Mouse (Mus musculus) spleen, adult 12 weeks (tissue): ENCODE results near the gene Zfhx3.

ENCODE experiments used
- DNase-seq: peaks from one replicate; pipeline ENCODE4 v3.0.0; 2022; ENCODE audit warnings: low spot score

Gene Zfhx3

DNA sequence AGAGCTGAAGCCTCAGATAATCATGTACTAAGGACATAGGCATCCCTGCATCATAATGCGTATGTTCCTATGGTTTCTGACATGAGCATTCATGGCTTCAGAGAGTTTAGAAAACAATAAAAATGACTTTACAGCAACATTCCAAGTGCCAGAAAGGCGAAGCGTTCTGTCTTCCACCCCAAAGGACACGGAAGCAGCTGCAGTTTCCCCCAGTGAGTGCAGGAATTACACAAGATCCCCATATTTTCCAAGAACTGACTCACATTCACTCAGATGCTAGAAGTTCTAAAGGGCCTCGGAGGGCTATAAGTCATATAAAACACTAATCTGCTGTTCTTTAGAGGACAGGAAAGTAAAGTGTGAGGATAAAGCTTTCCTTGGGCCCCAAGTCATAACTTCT lies 75.3 kb downstream of the Zfhx3 start:
- no peak for DNase-seq

DNA sequence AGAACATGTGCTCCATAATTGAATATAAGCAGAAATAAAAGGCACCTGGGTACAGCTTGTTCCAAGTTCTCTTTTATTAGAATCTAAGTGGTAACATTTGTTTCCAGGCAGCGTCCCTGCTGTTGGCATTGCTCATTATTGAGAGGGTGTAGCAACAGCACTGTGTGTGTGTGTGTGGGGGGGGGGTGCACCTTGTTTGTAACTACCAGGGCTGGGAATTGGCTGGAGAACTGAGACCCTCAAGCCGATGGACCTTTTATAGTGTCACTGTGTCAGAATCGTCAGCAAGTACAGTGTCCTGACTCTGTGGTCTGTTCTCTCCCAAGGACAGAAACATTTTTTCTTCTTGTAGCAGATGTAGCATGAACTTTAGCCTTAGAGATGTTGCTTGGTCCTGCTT lies 77.2 kb downstream of the Zfhx3 start:
- no peak for DNase-seq

DNA sequence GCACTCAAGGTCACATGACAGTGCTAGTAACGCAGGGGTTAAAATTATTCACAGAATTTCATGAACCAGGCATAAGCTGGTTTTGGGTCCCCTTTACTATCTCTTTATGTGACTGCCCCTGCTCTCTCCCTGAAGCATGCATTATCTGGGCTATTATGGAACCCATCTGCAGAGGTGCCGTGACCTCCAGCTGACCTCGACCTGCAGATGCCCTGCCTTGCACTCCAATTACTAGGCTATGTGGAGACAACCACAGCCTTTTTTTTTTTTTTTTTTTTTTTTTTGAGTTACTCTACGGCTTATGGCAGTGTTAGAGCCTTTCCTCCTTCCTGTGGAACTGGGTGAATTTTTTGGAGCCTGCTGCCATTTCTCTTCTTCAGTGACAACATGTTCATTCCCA lies 80.0 kb downstream of the Zfhx3 start:
- DNase-seq = no peak

DNA sequence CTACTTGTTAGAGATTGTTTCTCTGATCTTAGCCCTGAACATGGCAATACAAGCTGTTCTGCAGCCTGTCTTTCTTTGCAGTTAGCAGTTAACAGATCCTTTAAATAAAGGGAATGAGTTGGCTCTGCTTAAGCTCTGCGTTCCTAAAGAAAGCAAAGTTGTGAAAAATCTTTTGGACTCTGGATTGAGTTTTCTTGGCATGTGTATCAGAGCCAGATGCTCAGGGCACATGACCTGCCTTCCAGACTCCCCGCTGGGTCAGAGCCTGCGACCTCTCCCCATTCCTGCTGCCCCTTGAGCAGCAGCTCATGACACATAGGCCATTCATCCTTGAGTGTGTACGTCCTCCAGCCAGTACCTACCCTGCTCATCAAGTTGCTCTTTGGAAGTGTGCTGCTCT lies 81.9 kb downstream of the Zfhx3 start:
- DNase-seq = no peak

DNA sequence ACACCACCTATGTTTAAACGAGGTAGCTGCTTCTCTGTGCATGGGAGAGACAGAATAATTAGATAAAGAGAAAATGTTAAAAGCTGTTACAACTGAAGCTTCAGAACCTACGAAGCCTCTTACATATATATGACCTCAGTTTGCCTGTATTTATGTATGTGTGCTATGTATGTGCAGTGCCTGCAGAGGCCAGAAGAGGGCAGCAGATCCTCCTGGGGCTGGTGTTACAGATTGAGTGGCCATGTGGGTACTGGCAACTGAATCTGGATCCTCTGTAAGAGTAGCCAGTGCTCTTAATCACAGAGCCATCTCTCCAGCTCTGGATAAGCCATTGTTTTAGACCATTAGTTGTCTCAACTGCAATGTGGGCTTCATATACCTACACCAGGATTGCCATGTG lies 82.8 kb downstream of the Zfhx3 start:
- no peak for DNase-seq

DNA sequence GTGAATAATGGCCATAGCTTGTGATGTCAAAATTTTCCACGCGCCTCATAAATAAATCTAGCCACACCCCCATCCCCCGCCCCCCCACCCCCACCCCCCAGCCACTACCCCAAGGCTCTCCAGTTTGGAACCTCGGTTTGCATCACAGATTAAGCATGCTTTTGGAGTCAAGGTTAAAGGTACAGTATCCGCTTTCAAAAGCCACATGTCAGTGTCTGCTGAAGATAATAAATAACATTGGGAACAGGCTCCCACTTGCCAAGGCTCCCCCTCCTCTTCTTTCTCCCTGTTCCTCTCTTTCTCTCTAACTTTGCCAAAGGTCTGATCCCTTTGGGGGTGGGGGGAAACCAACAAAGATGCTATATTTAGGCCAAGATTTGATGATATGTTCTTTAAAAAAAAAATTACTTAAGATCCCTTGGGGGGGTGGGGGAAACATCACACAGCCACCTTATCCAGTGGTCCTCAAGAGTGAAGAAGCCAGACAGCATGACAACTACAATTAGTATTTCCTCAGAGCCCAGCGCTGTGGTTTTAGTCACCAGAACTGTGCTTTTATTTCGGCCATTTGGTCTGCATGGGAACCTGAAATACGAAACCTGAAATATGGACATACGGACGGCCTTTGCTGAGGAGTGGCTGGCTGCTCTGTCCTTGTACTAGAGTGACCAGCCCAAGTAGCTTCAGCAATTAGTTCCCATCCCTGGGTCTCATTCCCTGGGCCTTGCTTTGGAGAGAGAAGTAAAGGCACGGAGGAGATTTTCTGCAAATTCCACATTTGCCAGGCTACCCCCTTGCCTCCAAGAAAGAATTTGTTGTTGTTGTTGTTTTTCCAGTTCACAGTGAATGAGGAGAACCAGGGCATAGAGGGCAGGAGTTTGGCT lies 84.4 kb downstream of the Zfhx3 start:
- no peak for DNase-seq

DNA sequence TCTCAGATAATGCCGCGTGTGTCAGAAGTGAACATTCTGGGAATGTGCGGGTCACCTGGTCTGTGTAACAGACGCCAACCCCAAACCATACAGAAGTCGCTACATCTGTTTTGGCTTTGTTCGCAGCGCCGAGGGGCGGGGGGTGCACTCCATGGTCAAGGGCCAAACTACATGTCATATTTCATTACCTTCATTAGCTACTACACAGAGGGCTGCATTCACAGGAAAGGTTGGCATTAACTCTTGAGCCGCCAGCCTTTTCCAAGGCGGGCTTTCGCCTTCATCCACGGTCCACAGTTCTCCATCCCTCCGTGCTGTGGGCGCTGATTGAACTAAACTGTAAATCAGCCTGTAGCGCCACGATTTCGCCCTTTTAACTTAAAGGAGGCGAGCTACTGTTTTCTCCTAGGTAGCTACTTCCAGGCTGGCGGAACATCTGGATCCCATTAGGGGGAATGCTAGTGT lies 85.1 kb downstream of the Zfhx3 start:
- DNase-seq = no peak

DNA sequence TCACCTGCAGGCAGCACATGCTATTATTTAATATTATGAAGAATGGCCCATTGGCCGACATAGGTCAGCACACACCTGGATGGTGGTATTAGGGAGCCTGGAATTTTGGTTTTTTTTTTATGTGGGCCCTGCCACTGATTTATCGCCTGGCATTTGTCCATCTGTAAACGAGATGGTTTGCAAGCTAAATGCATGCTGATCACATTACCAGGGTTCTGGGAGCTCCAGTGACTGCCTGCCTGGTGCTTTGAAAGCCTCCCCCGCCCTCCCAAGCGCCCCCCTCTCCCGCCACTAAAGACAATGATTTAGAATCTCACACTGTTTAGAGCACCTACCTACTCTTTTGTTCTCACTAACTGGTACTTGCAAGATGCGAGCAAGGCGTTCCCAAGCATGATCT lies 86.0 kb downstream of the Zfhx3 start:
- DNase-seq = no peak

DNA sequence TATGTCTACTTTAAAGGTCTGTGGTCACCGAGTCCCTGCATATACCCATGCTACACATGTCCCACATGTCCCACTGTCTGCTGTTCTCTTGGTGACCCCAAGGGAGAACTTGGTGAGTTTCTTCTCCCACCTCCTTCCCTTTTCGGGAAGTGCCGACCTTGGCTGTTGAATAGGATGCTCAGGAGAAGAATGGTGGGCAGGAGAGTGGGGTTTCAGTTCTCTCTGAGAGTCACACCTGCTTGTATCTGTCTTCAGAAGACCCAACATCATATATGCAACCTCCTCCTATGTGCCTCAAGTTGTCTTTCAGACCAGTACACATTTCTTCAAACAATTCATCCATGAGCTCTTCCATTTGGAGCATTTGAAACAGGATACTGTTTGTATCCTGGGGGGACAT lies 88.7 kb downstream of the Zfhx3 start:
- no peak for DNase-seq

DNA sequence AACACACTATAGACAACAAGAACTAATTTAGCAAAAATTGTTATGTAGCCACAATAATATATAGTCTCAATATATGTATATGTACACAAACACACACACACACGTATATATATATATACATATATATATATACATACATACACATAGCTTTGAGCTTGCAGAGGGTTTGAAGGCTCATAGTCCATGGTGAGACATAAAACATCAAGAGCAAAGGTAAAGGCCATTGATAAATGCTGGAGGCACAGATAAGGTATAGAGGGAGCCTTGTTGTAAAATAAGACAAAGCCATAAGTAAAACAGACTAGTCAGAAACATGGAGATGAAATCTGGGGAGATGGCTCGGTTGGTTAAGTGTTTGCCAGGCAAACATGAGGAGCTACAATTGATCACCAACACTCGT lies 91.6 kb downstream of the Zfhx3 start:
- DNase-seq = no peak

DNA sequence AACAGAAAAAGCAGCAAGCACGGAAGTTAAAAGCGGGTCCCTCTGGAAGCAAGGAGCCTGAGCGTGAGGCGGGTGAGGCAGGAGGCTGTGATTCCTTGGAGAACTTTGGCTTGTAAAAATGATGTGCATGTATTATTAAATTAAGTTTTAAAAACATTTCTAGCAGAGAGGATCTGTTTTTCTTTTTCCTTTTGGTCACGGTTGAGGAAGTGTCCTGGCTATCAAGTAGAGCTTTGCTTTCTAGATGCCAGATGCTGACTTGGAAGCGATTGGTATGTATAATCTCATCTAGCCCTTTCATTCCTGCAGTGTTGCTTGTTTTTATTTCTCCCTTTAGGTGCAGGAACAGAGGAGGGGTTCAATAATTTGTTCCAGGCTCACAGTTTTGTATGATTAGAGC lies 92.3 kb downstream of the Zfhx3 start:
- no peak for DNase-seq

DNA sequence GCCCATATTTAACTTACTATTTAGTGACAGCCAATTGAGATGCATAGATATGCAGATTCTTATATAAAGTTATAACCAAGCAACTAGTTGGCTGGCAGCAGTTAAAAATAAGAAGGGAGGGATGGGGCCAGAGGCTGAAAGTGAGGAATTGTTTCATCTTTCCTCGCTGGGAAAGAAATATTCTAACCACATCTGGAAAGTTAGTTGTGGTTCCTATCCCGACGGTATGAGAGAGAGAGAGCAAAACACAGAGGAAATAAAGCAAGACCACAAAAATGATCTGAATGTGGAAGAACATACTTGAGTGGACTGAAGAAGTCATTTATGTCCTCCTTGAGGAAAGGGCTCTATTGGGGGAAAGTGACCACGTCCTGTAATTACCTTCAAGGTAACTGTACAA lies 101.2 kb downstream of the Zfhx3 start:
- DNase-seq = no peak

DNA sequence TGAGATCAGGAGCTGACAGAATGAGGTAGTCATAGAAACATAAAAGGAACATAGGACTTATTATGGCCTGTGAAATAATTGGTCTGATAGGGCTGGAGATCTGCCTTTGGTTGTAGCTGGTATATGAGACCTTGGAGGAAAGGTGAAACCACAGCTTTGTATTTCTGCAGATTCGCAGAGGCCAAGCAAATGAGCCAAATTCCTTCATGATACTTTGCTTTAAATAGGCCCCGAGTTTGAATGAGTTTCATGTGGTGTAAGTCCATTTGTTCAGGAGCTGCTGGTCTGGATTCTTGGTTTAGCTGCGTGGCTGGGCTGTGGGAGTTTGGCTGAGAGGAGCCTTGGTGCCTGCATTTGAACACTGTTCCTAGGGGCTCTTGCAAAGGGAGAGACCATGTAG lies 101.7 kb downstream of the Zfhx3 start:
- no peak for DNase-seq

DNA sequence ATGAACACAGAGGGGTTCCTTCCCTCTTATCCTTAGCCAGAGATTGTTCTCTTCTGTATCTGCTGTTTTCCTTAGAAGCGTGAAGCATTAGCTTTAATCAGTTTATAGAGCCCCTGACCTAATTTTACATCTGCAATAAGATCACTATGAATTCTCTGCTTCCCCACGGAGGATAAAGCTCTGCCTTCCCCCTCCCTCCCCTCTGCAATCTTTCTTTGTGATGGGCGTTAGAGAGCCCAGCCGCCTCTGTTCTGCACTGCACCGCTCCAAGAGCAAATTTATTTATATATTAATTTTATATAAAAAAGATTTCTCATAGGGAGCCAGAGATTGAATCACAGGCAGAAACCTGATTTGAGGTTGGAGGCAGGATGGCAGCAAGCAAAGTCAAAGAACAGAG lies 113.8 kb downstream of the Zfhx3 start:
- DNase-seq = no peak

DNA sequence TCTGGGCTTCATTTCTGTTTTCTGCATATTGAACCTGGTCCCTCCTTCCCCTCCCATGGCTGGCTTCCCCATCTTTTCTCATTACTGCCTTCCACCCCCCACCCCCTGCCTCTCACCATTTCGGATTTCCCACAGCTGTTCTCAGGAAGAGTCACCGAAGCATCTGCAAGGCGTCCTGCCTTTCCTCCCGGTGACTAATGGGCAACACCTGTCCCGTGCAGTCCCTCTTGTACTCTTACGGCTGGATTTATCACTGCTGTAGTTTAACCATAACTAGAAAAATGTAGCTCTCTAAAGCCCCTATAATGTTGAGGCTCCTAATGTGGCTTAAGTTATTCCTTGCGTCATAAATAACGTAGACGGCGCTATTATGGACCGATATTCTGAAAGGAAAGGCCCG lies 119.5 kb downstream of the Zfhx3 start:
- no peak for DNase-seq

DNA sequence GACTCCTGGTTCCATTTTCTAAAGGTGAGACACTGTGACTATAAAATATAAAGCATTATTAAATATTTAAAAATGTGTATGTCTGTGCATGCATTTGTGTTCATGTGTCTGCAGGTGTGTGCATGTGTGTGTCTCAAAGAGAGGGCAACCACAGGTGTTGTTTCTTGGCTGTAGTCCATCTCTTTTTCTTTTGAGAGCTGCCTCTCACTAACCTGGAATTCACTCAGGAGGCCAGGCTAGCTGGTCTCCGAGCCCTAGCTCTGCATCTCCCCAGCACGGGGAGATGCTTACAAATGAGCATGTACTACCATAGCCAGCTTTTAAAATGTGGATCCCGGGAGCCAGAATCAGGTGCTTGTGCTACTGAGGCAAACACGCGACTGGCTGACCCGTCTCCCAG lies 124.7 kb downstream of the Zfhx3 start:
- no peak for DNase-seq

DNA sequence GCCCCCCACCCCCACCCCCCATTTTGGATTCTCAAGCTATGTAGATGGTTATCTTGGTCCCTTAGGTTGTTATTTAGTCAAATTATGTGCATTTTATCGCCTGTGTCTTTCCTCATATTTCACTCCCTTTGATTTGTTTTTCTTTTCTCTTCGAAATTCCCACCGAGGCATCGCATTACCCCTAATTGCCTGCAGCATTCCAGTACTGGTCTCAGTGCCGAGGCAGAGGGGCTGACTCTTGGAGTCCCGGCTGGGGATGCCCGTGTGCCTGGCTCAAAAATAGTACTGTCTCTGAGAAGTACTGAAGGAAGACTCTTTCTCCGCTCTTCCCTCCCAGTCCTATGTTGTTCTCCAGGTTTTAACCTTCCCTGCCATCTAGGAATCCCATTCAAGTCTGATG lies 125.8 kb downstream of the Zfhx3 start:
- no peak for DNase-seq

DNA sequence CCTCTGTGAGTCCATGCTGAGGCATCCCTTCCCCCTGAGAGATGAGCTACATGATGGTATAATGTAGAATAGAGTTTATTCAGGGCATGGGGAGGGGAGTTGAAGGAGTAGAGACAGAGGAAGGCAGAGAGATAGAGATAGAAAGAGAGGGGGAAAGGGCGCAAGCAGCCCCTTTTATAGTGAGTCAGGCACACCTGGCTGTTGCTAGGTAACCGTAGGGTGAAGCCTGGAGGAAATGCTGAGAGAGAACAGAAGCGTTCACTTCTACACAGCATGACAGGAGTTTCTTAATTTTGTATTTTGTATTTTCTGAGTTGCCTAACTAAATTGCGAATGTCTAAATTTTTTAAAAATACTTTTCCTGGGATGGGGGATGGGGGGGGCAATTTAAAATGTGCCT lies 128.0 kb downstream of the Zfhx3 start:
- DNase-seq = no peak

DNA sequence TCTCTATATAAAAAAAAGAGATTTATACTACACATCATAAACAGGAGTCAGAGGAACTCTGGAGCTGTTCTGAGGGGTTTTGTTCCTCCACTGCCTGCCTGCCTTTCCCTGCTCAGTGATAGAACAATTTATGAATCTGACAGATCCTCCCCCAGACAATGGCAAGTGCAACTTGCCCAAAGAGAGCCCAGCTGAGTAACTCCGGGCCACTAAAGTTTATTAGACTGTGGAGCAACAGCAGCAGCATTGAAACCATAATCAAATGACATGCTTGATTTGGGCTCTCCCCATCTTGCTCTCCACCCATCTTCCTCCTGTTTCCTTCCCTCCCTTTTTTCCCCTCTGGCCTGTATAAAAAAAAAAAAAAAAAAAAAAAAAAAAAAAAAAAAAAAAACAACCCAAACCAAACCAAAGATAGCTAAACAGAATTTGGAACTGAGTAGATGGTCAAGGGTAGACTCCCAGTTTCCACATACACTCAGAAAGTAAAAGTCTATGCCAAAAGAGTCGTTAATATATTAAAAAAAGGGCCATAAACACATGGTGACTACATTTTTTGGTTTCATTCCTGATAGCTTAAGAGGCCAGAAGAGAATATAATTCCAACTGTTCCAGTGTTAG lies 129.8 kb downstream of the Zfhx3 start:
- DNase-seq = no peak

DNA sequence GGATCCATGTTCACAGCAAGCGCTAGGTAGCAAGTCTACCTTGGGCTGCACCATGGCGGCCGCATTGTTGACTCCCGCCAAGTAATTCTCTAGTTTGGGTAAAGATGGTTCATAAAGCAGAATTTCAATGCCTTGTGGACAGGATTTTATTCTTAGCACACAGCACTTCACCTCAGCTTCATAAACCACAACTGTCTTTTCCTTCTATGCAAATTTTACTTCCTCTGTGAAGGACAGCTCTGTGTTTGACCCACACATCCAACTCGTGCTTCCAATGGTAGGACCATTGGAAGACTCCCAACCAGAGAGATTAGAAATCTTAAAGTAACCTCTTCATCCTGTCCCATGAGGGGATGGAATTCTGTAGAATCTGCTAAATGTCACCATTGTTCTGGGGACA lies 130.4 kb downstream of the Zfhx3 start:
- DNase-seq = no peak

DNA sequence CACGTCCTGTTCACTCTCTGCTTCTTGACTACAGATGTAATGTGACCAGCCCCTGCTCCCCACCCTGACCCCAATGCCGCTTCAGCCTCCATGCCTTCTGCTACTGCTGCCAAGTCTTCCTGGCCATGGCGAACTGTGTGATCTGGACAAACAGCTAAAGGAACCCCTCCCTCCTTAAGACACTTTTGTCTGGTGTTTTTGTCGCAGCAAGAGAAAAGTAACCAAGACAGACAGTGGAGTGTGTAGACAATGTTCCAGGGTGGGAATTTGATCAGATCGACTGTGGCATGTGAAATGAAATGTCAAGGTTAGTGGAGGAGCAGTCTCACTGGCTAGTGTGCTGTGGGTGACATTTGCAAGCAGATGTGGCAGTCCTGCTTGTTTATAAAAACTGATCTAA lies 132.7 kb downstream of the Zfhx3 start:
- DNase-seq = no peak

DNA sequence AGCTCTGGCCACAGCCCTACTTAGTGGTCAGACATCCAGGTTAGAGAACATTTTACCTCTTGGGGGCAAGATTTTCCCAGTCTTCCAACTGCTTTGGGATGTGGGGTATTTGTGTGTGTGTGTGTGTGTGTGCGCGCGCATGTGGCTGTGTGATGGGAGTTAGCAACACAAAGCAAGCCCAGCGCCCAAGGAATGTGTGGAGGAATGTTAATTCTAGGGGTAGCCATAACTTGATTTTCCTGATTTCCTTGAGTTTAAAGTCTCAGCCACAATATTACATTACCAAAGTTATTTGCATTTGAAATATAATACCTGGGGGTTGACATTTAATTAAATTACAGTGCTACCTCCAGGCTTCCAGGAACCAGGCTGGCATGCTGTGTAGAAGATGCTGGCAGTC lies 136.3 kb downstream of the Zfhx3 start:
- no peak for DNase-seq

DNA sequence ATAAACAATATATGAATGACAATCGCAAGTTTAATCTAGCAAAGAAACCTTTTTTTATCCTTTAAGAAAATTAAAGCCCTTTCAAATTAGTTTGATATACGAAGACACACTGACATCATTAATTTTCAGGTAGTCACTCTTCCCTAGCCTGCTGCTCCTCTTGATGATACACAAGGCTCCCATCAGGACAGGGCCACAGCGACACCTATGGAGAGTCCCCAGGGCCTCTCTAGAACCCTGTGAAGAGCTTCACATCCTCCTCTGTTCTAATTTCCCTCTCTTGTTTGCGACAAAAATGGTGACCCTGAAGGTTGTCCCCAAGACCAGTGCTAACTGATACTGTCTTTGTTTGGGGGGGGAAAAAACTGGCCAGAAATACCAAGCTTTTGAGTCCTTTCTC lies 144.5 kb downstream of the Zfhx3 start:
- no peak for DNase-seq

DNA sequence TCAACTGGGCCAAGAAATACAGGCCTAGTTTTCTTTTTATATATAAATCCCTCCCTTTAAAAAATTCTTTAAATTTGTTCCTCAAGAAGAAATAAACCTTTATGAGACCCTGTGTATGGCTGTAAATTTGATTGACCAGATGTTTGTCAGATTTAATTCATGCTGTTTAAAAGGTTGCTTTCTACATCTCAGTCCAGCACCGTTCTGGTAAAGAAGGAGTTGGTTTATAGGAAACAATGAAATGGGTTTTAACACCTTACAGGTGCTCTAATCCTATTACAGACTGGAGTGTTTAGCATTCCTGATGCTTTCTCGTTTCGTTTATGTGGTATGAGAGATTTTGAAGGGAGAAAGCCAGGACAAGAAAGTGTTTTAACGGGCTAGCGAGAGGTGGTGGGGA lies 147.2 kb downstream of the Zfhx3 start:
- no peak for DNase-seq
